Mouse (Mus musculus) retina, embryonic 14.5 days (tissue): ENCODE results near the gene Tmem251.

Experiments used
- DNase-seq: peaks from one replicate; pipeline ENCODE4 v3.0.0-alpha.2; 2015; ENCODE audit warnings: low spot score

Tmem251 gene

GRCm38 (mm10) chr12:102710851-102711375, 32.6 kb upstream of the Tmem251 start:
- DNase-seq = no peak

DNA sequence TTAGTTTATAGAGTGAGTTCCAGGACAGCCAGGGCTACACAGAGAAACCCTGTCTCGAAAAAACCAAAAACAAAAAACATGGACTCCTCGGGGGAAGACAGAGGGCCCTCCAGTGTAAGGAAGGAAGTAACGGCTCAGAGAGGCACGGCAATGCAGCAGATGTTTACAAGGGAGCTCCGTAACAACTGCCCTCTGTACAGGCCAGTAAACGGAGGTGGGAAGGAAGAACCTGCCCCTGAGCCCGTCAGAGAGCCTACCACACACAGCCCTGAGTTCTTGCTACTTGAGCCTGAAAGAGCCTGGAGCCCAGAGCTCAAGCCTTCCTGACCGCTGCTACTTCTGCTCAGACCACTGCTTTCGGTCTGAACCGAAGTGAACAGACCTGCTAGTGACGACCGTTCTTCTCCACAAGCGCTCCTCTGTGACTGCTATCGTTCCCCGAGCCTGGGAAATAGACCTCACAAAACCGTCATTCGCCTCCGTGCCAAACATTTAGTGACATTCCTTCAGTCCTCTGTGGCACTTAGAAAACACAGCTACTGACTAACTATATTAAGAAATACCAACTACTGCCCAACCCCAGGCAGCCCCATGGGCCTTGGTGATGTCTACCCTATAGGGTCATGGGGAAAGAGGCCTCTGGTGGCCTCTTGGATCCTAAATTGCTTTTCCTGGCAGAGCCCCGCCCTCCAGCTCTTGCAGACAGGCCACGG, 30.3 kb upstream of the Tmem251 start:
- no peak for DNase-seq

- DNase-seq = no peak
These were observed 29.4 kb upstream of the Tmem251 start for GRCm38 (mm10) chr12:102714116-102714515.

GRCm38 (mm10) chr12:102714654-102715395, 28.7 kb upstream of the Tmem251 start:
- DNase-seq = no peak

- peak; percentile 86 for DNase-seq
These were observed 23.8 kb upstream of the Tmem251 start for GRCm38 (mm10) chr12:102719552-102720315.

GRCm38 (mm10) chr12:102722451-102722850, 21.1 kb upstream of the Tmem251 start:
- peak; percentile 22 for DNase-seq

DNA sequence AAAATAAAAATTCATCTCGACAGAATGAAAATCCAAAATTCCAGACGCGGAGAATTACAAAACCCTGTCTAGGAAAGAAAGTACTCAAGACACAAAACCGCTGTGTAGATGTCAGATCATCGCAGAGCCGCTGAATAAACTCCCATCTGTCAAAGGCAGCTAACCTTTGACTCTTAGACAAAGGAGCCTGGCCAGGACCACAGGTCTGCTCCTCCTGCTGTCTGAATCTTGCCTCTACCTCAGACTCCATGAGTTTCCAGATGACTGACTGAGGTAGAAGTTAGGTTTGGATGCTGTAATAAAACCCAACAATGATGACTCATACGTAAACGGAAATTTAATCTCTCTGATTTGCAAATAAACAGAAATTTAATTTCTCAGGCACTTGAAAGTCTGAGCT, 20.6 kb upstream of the Tmem251 start:
- peak; percentile 18 for DNase-seq

DNA sequence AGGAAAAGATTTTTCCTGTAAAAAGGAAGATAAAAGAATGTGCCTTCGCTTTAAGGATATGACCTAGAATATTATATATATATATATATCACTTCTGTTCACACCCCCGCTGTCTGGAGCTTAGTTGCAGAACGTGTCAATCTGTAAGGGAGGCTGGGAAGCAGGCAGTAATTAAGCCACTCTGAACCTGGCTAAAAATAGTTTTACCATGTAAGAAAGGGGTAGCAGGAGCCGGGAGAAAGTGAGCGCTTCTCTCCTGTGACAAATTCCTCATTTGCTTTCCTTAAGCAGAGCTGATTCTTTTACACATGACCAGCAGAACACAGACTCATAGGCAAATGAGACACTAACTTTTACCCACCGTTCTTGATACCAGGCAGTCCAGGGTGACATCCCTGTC, 19.7 kb upstream of the Tmem251 start:
- DNase-seq = no peak

DNA sequence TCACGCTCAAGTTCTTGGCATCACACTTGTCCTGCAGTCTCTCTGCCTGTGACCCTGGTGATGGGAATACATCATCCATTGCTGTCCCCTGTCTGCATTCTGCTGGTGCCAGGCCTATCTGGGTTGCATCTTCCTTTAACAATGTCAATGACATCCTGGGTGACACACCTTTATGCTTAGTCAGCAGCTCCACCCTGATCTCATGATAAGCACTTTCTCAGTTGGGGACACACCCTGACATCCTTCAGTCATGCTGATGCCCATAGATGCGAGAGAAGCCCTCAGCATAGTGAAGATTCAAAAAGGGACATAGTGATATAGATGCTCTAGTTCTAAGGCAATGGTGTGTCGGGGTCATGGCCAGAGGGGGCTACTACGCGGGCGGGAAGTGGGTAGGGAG, 18.4 kb upstream of the Tmem251 start:
- DNase-seq = no peak

- DNase-seq = no peak
These were observed 17.8 kb upstream of the Tmem251 start for GRCm38 (mm10) chr12:102725761-102726175.

GRCm38 (mm10) chr12:102729855-102730797, 13.4 kb upstream of the Tmem251 start:
- DNase-seq = peak; percentile 93

- peak; percentile 49 for DNase-seq
These were observed 12.6 kb upstream of the Tmem251 start for GRCm38 (mm10) chr12:102730798-102731619.

DNA sequence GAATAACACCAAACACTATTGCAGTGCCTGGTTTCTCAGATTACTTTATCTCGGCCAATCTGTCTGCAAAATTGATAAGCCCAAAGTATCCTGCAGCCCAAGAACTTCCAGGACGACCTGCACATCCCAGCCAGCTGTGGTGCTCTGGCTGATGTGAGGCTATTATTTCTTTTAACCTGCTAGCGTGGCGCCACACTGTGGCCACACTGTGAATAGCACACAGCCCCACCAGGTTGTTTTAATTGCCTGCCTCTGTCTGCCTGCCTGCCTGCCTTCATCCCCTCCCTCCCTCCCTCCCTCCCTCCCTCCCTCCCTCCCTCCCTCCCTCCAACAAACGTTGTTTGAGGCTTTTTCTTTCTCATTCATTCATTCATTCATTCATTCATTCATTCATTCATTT, 10.2 kb upstream of the Tmem251 start:
- peak; percentile 80 for DNase-seq

- no peak for DNase-seq
These were observed 4.5 kb upstream of the Tmem251 start for GRCm38 (mm10) chr12:102739096-102739495.

DNA sequence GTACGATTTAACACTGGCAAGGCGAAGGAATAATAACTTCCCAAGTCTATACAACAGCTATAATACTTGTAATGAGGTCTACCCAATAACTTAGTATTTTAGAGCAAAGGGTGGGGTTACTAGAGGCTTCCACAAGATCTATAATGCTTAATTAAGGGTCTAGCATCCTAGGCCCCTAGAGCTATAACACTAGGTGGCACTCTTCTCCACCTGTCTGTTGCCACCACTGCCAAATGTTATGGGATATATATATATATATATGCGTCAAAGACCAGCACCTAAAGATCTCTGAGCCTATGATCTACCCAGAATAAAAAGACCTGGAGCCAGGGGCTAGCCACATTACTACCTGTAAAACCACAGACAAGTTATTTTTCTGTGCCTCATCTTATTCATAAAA, 3.3 kb upstream of the Tmem251 start:
- peak; percentile 64 for DNase-seq

DNA sequence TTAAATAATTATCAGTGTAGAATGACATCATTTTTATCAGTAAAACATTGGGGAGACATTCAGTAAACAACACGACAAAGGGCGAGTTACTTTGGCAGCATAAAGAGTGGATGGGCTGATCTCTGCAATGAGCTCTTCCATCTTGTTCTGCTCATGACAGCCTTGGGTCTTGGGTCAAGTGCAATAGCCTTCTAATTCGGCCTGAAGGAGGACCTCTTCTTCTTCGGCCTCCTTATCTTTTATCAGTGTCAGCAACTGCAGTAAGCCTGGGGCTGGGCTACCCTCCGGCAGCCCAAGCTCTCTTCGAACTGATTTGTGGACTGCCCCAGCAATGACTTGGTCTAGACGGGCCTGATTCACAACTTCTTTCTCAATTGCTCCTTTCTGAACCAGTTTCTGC, 1.5 kb upstream of the Tmem251 start:
- DNase-seq = no peak

- no peak for DNase-seq
These were observed 450 bp upstream of the Tmem251 start for GRCm38 (mm10) chr12:102743036-102743588.

- no peak for DNase-seq
These were observed 1.3 kb downstream of the Tmem251 start for GRCm38 (mm10) chr12:102744839-102745238.

GRCm38 (mm10) chr12:102748256-102748655, 4.7 kb downstream of the Tmem251 start:
- DNase-seq = no peak

GRCm38 (mm10) chr12:102756304-102756703, 12.7 kb downstream of the Tmem251 start:
- peak; percentile 21 for DNase-seq
